Mouse (Mus musculus): ENCODE measurements around the gene Mcm3ap. TPM values are rescaled to one million over a fixed set of nuclear protein-coding genes. Genes with fewer than 3 reads are reported as not detected.
A peak's percentile ranks its signal among the peaks of the same experiment; 100 is the strongest.

The Mcm3ap gene
- total and polyA plus RNA-seq, 3 experiments = 26.4 to 47.8 (median 34.2) TPM

DNA sequence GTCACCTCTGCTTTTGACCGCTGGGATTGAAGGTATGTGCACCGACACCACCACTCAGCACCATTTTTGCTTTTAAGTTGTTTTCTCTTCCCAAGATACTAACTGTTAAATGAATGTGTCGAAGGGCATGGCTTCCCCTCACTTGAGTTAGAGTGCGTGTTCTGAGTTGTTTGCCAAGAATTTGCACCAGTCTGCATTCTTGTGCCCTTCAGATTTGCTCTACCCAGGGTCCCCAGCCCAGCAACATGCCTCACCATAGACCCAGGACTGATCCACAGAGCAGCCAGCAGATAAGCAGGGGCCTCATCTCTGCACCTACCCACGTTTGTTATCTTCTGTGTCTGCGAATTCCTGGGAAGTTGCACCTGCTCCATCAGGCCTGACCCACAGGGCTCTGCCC lies 12.8 kb downstream of the Mcm3ap start:
- TF ChIP-seq UBTF (IDR thresholded peaks at IDR 0.05; ENCODE audit: low read depth, low read length) (no peak), USF2 (conservative IDR thresholded peaks at IDR 0.05; ENCODE audit: low read depth, low read length) (no peak), ZNF384 (IDR thresholded peaks at IDR 0.05; ENCODE audit: low read depth, low read length) (no peak), GABPA (IDR thresholded peaks at IDR 0.05; ENCODE audit: insufficient replicate concordance, low read depth, low read length) (no peak)
- H3K9ac ChIP-seq (ENCODE audit: insufficient read depth, low read depth) = no peak overlapping the region
- peaks cover 78 to 95% of the 10 kb centered on the region in 2 experiments for H3K36me3 ChIP-seq (replicated peaks in 1 of 2; ENCODE audit: control insufficient read depth in 1 of 2, insufficient read depth in 1 of 2, low read length in 1 of 2)
- H3K4me3 ChIP-seq (replicated peaks in 1 of 3; ENCODE audit: low read depth in 2 of 3, low read length in 2 of 3, poor library complexity in 1 of 3) = no peak overlapping the region
- no peak overlapping the region for H3K27ac ChIP-seq (ENCODE audit: insufficient read depth, low read depth)
- no peak for DNase-seq (ENCODE audit: extremely low read depth)
- no peaks in the 10 kb centered on the region for H3K79me2 ChIP-seq (replicated peaks; ENCODE audit: control insufficient read depth, extremely low read depth, insufficient read depth, poor library complexity, severe bottlenecking)
- no peaks in the 10 kb centered on the region for H3K27me3 ChIP-seq (replicated peaks)
- H3K9me3 ChIP-seq (replicated peaks; ENCODE audit: low read length) = no peaks in the 10 kb centered on the region
- peaks cover 9 to 10% of the 10 kb centered on the region in 2 experiments; a peak in 3 of 4 replicates for H3K4me1 ChIP-seq (ENCODE audit: control insufficient read depth in 1 of 2, insufficient read depth in 2 of 2)
- dilution Hi-C loops (cut with MboI; ENCODE audit: extremely low pct_ligation_motif_present, extremely low pct_unique_long_range_greater_than_20kb, low sequenced_read_pairs) (no loop called here), in situ Hi-C loops (cut with MboI; ENCODE audit: low pct_ligation_motif_present, low pct_unique_long_range_greater_than_20kb, low sequenced_read_pairs) (no loop called here)
- H3K4me2 ChIP-seq (ENCODE audit: insufficient read depth, low read depth, poor library complexity, severe bottlenecking) = no peak overlapping the region

DNA sequence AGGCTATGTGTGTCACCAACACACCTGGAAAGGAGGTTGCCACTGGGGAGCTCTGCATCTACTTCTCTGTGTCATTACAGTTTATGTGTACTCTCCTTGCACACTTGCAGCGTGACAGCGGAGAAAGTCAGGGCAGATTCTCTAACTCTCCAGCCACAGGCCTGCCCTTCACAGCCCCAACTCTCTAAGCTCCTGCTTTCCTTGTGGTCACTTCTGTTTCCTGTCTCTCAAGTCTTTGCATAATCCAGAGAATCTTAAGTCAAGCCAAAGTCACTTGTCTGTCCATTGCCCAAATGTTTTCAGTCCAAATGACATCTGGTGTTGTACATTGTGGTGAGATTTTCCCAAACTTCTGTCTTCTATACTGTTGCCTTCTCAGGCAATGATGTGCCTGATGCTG lies 17.6 kb downstream of the Mcm3ap start:
- dilution Hi-C loops (cut with MboI; ENCODE audit: extremely low pct_ligation_motif_present, extremely low pct_unique_long_range_greater_than_20kb, low sequenced_read_pairs) (no loop called here), in situ Hi-C loops (cut with MboI; ENCODE audit: low pct_ligation_motif_present, low pct_unique_long_range_greater_than_20kb, low sequenced_read_pairs) (no loop called here)
- Histone ChIP-seq H3K27ac (ENCODE audit: insufficient read depth, low read depth) (0 out of 2 replicates have a peak overlapping the region, but pooled peaks have one; percentile 18), H3K9ac (ENCODE audit: insufficient read depth, low read depth) (no peak overlapping the region), H3K27me3 (replicated peaks) (no peaks in the 10 kb centered on the region), H3K9me3 (replicated peaks; ENCODE audit: low read length) (no peaks in the 10 kb centered on the region), H3K4me1 (ENCODE audit: control insufficient read depth in 1 of 2, insufficient read depth in 2 of 2) (peaks cover 9 to 11% of the 10 kb centered on the region in 2 experiments; a peak in 3 of 4 replicates), H3K4me3 (replicated peaks in 1 of 3; ENCODE audit: low read depth in 2 of 3, low read length in 2 of 3, poor library complexity in 1 of 3) (no peak overlapping the region), H3K79me2 (replicated peaks; ENCODE audit: control insufficient read depth, extremely low read depth, insufficient read depth, poor library complexity, severe bottlenecking) (no peaks in the 10 kb centered on the region), H3K4me2 (ENCODE audit: insufficient read depth, low read depth, poor library complexity, severe bottlenecking) (no peak overlapping the region), H3K36me3 (replicated peaks in 1 of 2; ENCODE audit: control insufficient read depth in 1 of 2, insufficient read depth in 1 of 2, low read length in 1 of 2) (peaks cover 77 to 93% of the 10 kb centered on the region in 2 experiments)
- DNase-seq (ENCODE audit: extremely low read depth) = no peak
- no peak for TF ChIP-seq MXI1 (IDR thresholded peaks at IDR 0.05; ENCODE audit: low read depth, low read length)
- no peak for TF ChIP-seq CHD2 (IDR thresholded peaks at IDR 0.05; ENCODE audit: low read length)
- TF ChIP-seq PAX5 (IDR thresholded peaks at IDR 0.05; ENCODE audit: low read length) = no peak
- no peak for TF ChIP-seq HCFC1 (IDR thresholded peaks at IDR 0.05; ENCODE audit: low read depth, low read length)
- TF ChIP-seq MAFK (IDR thresholded peaks at IDR 0.05; ENCODE audit: insufficient replicate concordance, low read length) = no peak
- no peak for TF ChIP-seq MYC (IDR thresholded peaks at IDR 0.05; ENCODE audit: low read depth, low read length)
- no peak for TF ChIP-seq SMC3 (IDR thresholded peaks at IDR 0.05; ENCODE audit: low read depth, low read length)
- no peak for TF ChIP-seq USF1 (IDR thresholded peaks at IDR 0.05; ENCODE audit: low read depth, low read length)
- TF ChIP-seq POLR2AphosphoS2 (IDR thresholded peaks at IDR 0.05; ENCODE audit: low read depth, low read length) = no peak
- no peak for TF ChIP-seq EP300 (IDR thresholded peaks at IDR 0.05; ENCODE audit: low read length)
- TF ChIP-seq TCF12 (IDR thresholded peaks at IDR 0.05; ENCODE audit: low read depth, low read length) = no peak
- TF ChIP-seq NRF1 (IDR thresholded peaks at IDR 0.05; ENCODE audit: low read depth, low read length) = no peak
- no peak for TF ChIP-seq GABPA (IDR thresholded peaks at IDR 0.05; ENCODE audit: insufficient replicate concordance, low read depth, low read length)
- no peak for TF ChIP-seq POLR2A (IDR thresholded peaks at IDR 0.05; ENCODE audit: low read depth, low read length)
- no peak for TF ChIP-seq ZC3H11A (IDR thresholded peaks at IDR 0.05; ENCODE audit: low read depth, low read length)
